ENCODE assay signal across 8 mouse cellular contexts in the genomic region with DNA sequence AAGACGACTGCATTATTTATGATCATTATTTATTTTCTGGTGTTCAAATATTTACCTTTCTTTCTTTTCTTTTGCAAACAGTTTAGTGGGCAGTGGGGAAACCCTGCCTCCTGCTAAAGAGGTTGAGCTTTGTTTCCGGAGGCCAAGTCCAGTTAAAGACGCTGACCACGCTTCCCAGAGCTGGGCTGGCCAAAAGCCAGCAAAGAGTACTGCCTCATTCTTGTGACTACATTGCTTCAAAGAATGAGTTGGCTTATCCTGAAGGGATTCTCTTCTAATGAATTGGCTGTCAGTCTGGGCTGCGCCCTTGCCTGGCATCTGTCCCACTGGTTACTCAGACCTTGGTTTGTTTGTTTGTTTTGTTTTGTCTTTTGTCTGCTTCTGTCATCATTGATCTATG.
A peak's percentile ranks its signal among the peaks of the same experiment; 100 is the strongest.
DNase-seq lines count a peak whose midpoint lies in the region; ATAC-seq and TF ChIP-seq lines count a peak whose summit lies in the region.

No protein-coding gene starts in this region.

- TF ChIP-seq CTCF in midbrain, postnatal 0 days (IDR thresholded peaks at IDR 0.05): no peak

- WGBS in midbrain, postnatal 0 days: 41% methylated on average over 5 of the region's 5 CpGs
- 47% methylated on average over 5 of the region's 5 CpGs for WGBS in midbrain, embryonic 16.5 days

- H3K4me1 ChIP-seq in midbrain, postnatal 0 days (ENCODE audit: insufficient read depth, low read length): no peaks in the 10 kb centered on the region
- peaks cover 13% of the 10 kb centered on the region for H3K4me1 ChIP-seq in midbrain, embryonic 16.5 days (ENCODE audit: control insufficient read depth, insufficient read depth, low read length)

- no peak for ATAC-seq in cerebellum, adult (ENCODE audit: insufficient number of reproducible peaks, low FRiP score, low TSS enrichment)
- ATAC-seq in midbrain, postnatal 0 days (ENCODE audit: low FRiP score): no peak
- ATAC-seq in midbrain, embryonic 16.5 days: no peak

- H3K27ac ChIP-seq in midbrain, postnatal 0 days (ENCODE audit: low read depth, low read length): no peak overlapping the region
- no peak overlapping the region; the same call in 1 of the 2 replicates for H3K27ac ChIP-seq in midbrain, embryonic 16.5 days (ENCODE audit: low read length)

- no peaks in the 10 kb centered on the region for H3K9me3 ChIP-seq in midbrain, postnatal 0 days (ENCODE audit: low read length)
- H3K9me3 ChIP-seq in midbrain, embryonic 16.5 days (replicated peaks; ENCODE audit: control insufficient read depth, low read length, poor library complexity, severe bottlenecking): no peaks in the 10 kb centered on the region

- no peak overlapping the region for H3K4me2 ChIP-seq in midbrain, postnatal 0 days (ENCODE audit: low read depth, low read length, poor library complexity, severe bottlenecking)
- no peak overlapping the region for H3K4me2 ChIP-seq in midbrain, embryonic 16.5 days (ENCODE audit: low read length)

- no peak overlapping the region for H3K9ac ChIP-seq in midbrain, postnatal 0 days (replicated peaks; ENCODE audit: low read length, poor library complexity, severe bottlenecking)
- H3K9ac ChIP-seq in midbrain, embryonic 16.5 days (ENCODE audit: low read depth, low read length): no peak overlapping the region

- H3K4me3 ChIP-seq in midbrain, postnatal 0 days (ENCODE audit: low read depth, low read length): no peak overlapping the region
- no peak overlapping the region for H3K4me3 ChIP-seq in midbrain, embryonic 16.5 days (ENCODE audit: low read depth, low read length)

- H3K36me3 ChIP-seq in midbrain, postnatal 0 days (ENCODE audit: insufficient read depth, low read length): no peaks in the 10 kb centered on the region
- no peaks in the 10 kb centered on the region for H3K36me3 ChIP-seq in midbrain, embryonic 16.5 days (ENCODE audit: control insufficient read depth, insufficient read depth, low read length)

- H3K27me3 ChIP-seq in midbrain, postnatal 0 days (ENCODE audit: insufficient read depth, low read length): no peaks in the 10 kb centered on the region
- no peaks in the 10 kb centered on the region for H3K27me3 ChIP-seq in midbrain, embryonic 16.5 days (ENCODE audit: control insufficient read depth, insufficient read depth, low read depth, low read length)

- DNase-seq in cerebellum, adult 18-20 months: peak; percentile 8 to 26
- peak; percentile 71 for DNase-seq in midbrain, postnatal 0 days (ENCODE audit: low spot score)
- DNase-seq in heart, adult 8-10 months (ENCODE audit: low spot score): peak; percentile 80
- peak; percentile 89 to 90 for DNase-seq in kidney, postnatal 36 days
- peak; percentile 13 for DNase-seq in ovary, postnatal 10 days (ENCODE audit: low spot score)
- no peak for DNase-seq in embryo, embryonic 10 days (ENCODE audit: low spot score)
